Mouse (Mus musculus): ENCODE measurements around the gene Erbin.

The Erbin gene

DNA sequence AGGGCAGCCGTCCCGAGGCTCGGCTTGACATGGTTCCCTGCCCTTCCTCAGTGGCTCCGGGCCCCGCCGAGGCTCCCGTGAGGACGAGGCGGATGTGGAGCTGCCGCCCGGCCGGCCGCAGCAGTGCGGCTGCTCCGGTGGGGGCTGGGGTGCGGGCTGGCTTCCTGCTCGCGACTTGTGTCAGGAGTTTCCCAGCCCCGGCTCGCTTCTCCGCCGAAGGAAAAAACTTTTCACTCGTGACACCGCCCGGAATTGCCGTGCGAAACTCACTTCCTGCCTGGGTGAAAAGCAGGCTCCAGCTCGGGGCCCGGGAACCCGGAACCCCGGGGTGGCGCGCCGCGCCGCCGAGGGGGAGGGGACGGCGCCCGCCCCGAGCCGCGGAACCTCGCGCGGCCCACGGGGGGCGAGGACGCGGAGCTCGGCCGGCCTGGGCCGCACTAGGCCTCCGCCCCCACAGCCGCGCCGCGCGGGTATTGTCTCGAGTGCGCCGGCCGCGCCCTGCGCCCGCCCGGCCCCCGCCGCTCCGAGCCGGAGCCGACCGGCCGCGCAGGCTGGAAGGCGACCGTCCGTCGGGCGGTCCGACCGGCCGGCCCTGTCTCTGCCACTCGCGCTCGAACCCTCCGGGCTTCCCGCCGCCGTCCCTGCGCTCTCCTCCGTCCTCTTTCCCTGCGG lies at the start of gene Erbin:
Gene Erbin (minus strand): TSS at position 254 of the 672 bp plus-strand sequence.
- DNase-seq (ENCODE audit: low spot score), result peak; percentile 75

- DNase-seq (ENCODE audit: low spot score), result no peak
These were observed 49.6 kb upstream of the Erbin start for GRCm38 (mm10) chr13:103969912-103970311.

DNA sequence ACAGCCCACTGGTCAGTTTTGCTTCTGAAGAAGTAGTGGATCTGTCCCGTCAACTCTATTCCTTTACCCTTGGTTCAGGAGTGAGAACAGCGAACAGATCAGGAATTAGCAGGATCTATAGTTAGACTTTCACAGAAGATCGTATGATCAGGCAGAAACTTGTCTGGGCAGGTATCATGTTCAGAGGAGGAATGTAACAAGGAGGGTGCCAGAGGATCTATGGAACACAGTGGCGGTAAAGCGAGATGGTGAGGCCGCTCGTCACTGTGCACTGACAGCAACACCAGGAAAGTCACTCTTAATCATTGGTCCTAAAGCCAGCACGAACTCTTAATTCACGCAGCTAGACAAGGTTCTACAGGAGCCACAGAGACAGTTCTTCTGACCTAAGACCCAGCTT lies 47.7 kb upstream of the Erbin start:
- no peak for DNase-seq (ENCODE audit: low spot score)

- DNase-seq (ENCODE audit: low spot score), result no peak
These were observed 46.4 kb upstream of the Erbin start for GRCm38 (mm10) chr13:103966696-103967215.

DNA sequence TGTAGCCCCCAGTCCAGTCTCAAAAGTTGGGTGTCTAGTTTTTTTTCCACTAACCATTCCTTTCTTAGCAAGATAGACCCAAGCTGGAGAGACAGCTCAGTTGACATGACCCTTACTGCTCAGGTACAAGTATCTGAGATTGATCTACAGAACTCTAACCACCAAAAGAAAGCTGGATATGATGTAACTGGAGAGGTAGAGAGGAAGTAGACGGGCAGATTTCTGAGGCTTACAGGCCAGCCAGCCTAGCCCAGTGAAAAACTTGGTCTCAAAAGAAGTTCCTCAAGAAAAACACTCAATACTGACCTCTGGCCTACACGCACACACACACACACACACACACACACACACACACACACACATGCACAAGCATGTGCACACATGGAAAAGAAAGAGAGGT lies 44.9 kb upstream of the Erbin start:
- DNase-seq (ENCODE audit: low spot score), result no peak

DNA sequence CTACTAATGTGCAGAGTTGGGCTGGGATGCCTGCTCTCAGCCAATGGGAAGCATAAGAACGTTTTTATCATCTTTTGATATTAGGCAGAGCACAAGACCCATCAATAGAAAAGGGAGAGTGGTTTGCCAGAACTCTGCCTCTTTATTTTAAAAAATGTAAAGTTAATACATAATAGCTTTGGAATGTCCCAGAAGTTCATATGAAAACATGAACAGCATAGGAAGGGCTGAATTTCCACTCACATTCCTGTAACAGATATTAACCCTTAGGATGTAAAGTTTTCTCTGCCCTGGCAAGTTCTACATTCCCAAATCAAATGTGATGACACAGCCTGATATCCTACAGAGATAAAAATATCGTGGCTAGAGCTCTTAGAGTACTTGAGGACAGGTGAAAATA lies 42.8 kb upstream of the Erbin start:
- no peak for DNase-seq (ENCODE audit: low spot score)

DNA sequence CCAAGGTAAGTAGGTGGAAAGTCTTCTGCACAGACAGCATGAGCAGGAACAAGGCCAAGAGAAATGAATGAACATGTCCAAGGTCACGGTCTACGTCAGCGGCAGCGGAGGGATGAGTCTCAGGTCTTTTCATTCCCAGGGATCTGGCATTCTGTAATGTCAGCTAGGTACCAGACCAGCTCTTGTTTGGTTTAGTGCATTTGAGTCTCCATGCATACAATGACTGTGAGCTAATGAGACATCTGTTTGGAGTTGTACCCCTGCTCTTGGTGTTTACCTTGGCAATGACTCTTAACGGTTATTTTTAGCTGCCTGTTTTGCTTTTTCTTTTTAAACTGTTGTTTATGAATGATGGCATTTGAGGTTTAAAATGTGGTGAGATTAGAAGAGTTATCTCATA lies 39.5 kb upstream of the Erbin start:
- DNase-seq (ENCODE audit: low spot score), result no peak

DNA sequence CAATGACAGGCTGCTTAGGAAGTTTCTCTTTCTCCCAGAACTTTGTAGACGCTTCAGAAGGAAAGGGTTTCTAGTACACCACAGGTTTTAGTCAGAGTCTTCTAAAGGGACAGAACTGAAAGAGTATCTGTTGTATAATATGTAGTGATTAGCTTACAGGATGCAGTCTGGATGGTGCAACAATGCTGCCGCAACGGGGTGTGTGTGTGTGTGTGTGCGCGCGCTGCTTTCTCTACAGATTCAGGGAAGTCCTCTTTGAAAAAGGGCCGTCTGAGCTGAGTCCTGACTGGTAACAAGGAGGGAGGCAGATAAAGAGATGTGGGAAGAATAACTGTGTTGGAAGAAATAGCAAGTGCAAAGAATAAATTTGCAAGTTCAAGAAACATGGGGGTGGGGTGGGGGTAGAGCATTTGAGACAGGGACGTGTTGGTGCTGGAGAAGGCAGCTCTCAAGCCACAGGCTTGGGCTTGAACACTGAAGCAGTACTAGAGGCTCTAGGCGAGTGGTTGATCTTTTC lies 38.4 kb upstream of the Erbin start:
- DNase-seq (ENCODE audit: low spot score), result no peak

DNA sequence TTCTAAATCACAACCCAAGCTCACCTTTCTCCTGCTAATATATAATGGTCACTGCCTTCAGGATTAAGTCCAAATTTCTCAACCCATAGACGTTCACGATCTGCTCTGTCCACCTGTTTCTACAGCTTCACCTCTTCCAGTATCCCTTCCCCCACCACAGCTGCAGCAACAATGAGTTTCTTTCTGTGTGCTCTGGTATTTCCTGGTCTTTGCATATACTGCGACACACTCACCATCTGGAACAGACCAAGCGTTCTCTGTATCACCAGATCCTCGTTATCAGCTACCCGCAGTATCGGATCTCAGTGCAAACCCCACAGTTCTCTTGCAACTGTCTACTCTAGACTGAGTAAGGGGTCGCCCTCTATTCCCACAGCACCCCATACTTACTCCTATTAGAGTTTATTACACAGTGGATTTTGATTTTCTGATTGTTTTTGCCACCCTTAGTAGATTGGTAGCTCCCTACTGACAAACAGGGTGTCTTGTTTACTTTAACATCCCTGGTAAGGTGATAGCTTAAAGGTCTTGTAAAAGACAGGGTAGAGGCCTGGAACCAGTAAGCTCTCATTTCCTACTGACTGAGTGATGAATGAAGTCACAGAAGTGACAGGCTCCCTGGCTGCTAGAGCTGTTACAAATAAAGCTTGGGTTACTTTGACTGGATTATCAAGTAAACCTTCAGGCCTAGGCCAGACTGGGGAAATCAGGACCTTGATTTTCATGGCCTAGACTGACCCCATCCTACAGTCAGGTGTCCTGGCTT lies 37.0 kb upstream of the Erbin start:
- no peak for DNase-seq (ENCODE audit: low spot score)

DNA sequence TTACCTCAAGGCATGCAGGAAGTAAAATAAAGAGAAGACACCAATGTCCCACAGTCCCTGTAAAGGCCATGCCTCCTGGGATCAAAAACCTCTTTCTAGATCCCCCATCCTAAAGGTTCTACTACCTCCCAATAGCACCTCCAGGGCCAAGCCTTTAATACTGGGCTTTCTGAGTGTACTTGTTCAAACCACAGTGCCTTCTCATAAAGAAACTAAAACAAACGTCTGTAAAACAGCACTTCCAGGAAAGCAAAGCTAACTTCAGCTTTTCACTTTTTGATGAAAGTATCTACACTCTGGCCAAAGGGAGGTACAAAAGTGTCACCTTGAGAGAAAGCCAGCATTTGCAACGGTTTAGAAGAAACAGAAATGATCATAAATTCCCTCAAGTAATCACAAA lies 35.3 kb upstream of the Erbin start:
- no peak for DNase-seq (ENCODE audit: low spot score)

DNA sequence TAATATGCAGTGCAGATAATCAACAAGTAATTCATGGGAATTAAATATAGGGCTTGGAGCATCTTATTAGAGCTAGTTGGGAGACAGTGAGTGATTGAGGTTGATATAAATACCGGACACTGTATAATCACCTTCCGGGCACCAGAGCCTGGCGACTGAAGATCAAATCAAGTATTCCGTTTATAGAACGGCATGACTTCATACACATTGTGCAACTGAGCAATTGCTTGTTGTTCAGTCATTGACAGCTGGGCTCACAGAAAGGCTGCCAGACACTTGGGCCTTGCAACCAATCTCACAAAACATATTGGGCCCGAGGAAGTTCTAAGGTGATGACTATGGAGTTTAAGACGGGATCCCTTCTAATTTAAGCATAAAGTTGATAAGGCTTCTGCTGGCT lies 31.1 kb upstream of the Erbin start:
- DNase-seq (ENCODE audit: low spot score), result no peak

GRCm38 (mm10) chr13:103940796-103941195 lies 20.5 kb upstream of the Erbin start:
- DNase-seq (ENCODE audit: low spot score), result no peak

DNA sequence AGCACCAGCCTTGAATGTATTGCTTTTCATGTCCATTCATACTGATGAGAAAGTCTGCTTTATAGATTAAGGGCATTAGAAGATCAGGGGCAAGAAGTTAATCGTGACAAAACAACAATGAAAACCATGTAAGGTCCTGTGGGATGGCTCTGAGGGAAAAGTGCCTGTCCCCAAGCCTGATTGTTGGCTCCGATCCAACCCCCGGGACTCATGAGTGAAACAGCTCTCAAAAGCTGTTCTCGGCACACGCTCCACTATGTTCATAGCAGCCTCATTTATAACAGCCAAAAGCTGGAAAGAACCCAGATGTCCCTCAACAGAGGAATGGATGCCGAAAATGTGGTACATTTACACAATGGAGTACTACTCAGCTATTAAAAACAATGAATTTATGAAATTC lies 4.3 kb upstream of the Erbin start:
- no peak for DNase-seq (ENCODE audit: low spot score)

DNA sequence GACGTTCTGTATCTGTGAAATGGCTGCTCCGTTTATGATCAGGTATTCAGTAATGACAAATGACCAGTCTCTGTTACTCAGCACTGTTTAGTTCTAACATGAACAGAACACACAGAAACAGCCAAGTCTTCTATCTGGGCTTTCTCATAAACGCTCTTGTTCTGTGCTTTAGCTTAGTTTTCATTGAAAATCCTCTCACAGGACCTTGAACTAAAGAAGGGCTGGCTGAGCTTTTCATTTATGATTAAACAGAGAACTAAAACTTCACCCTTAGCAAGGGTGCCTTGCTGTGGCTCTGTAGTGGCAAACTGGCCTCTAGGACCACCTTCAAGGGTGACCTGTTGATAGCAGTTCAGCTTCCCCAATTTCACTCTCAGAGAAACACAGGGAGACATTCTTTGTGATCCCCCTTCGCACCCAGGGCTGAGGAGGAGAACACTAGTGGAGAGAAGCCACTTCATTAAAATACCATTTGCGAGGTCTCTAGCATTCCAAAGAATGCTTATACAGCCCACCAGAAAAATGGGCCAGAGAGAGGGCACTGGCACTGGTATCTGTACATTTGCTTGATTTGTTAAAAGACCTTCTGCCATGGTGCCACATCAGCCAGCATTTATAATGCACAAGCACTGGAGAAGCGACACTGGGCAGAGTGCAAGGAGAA lies 3.2 kb upstream of the Erbin start:
- no peak for DNase-seq (ENCODE audit: low spot score)

GRCm38 (mm10) chr13:103921831-103922380 lies 1.6 kb upstream of the Erbin start:
- DNase-seq (ENCODE audit: low spot score), result no peak

DNA sequence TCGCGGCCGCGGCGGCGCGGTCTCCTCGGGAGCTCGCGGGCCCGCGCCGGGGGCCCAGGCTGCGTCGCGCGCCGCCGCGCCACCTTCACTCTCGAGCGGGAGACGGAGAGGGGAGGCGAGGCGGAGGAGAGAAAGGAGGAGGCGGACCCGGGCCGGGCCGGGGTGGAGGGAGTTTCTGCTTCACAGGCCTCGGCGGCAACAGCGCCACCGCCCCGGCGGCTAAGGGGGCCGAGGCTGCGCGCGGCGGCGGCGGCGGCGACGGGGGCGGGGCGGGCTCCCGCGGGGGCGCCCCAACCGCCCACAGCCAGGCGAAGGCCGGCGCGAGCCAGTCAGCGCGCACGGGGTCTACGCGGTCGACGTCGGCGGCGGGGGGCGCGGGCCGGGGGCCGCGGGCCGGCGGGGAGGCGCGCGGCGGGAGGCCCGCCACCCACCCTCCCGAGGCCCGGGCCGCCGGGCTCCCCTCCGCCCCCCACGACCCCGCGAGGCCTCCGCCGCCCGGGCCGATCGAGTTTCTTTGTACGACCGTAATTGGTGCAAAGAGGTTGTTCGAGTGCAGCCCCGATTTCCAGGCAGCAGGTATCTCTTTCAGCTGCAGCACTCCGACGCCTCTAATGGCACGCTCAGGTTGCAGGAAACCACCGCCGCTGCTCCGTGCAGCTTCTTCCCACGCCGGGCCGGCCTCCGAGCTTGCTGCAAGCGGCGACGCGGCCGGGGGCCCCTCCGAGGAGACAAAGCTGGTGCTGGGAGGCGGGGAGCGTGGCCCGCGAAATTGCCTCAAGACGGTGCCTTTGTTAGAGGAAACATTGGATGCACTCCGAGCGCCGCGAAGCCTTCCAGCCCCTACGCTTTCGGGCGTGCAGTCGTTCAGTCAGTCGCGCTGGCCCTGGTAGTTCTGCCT lies 868 bp upstream of the Erbin start:
- peak; percentile 83 for DNase-seq (ENCODE audit: low spot score)

DNA sequence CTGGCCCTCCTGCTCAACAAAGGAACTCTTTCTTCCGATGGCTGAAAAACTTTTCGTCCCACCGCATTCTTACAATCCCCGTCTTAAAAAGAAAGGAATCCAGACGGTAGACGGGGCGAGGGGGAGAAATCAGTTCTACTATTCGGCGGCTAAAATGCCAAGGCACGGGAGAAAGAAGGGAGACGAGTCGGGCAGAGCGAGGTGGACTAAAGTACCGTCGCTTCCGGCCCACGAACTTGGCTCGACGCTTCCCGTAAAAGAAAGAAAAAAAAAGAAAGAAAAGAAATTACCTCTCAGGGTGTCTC lies 406 bp downstream of the Erbin start:
- no peak for DNase-seq (ENCODE audit: low spot score)

DNA sequence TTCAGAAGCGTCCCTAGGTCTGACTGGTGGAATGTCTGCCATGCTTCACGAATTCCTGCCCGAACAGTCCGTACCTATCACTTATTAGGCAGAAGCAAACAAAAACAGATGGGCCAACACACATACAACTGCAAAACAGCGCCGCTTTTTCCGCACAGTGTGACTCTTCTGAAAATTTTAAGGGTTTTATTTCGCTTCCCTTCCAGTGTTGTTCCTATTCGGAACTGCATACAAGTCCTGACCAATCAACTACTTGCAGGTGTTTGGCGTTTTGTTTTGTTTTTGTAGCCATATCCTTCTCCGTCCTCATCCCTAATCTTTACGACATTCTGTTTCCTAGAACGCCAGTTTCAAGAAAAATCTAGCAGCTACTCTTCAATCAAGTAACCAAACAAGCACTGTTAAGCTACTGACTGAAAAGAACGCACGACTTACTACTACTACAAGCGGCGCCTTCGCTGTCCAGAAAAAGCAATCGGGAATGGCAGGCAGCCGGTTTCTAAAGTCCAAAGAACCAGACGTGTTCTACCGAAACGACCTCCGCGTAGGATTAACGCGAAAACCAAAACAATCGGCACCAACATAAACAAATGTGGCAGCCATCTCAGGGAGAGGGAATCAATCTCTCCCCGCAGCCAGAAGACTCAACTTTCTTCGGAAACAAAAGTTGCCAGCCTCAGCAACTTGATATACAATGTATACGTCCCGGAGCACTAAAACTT lies 919 bp downstream of the Erbin start:
- DNase-seq (ENCODE audit: low spot score), result peak; percentile 10

DNA sequence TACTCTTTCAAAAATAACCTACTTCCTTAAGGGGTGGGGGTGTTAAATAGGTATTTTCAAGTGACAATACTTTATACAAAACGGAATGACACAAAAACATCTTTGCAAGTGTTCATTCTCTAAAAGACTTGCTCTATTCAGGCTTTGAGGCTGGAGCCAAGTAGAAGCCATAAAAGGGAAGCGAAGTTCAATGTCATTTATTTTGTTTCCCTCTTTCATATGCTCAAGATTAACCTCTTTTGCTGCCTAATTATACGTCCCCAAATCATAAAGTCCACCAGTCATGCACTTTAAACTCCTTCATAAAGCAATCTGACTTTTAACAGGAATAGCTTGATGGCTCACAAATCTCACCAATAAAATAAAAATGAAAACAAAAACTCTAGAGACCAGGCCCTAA lies 1.9 kb downstream of the Erbin start:
- no peak for DNase-seq (ENCODE audit: low spot score)

GRCm38 (mm10) chr13:103914114-103914736 lies 6.1 kb downstream of the Erbin start:
- DNase-seq (ENCODE audit: low spot score), result no peak

Measured in urinary bladder, postnatal 25 days (tissue).